Mouse (Mus musculus) liver, embryonic 18 days (tissue): ENCODE measurements around the gene Olfr1161. TPM values are rescaled to one million over a fixed set of nuclear protein-coding genes. Genes with fewer than 3 reads are reported as not detected.

ENCODE experiments used
- polyA plus RNA-seq: library from polyadenylated mRNA; depleted of rRNA; stranded (reverse); fragments of >200 nt; gene quantifications from 2 replicates; pipeline ENCODE4 v1.2.3, GENCODE M21; 2012; rRNA removed

Olfr1161 gene
- not detected in 2 replicates for polyA plus RNA-seq

DNA sequence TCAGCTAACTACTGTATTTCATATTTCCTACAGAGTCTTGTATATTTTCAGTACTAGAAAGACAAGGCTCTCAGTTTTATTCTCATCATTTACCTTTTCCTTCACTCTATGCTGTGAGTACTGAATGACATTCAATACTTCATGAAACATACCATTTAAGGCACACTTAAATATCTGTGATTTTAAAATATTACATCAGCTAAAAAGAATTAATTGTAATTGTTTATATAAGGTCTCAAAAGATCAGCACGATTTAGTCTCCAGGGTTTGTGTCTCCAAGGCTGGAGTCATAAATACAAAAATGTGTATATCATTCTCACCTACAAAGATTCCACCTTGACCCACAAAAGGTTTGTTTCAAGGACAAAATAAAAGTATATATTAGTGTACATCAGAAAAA lies at the start of gene Olfr1161:
TSS of gene Olfr1161 (plus strand) at position 301 of the 400 bp plus-strand sequence.

DNA sequence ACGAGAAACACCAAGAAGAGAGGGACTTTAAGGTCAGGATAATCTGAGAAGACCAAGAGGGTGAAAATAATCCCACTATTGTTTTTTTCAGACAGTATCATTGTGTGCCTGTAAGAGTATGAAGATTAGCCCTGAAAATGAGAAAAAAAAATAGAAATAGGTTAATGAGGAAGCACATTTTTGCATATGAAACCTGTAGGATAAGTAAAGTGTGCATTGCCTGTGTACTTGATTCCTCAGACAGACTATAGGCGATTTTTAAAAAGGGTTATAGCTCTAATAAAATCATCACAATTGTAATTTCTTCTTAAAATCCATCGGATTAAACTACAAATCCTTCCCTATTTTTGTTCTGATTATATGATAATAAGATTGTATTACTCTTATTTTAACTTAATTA lies 48.0 kb upstream of the Olfr1161 start, which contains the start of gene Olfr74:
TSS of gene Olfr74 (minus strand) at position 101 of the 400 bp plus-strand sequence.

DNA sequence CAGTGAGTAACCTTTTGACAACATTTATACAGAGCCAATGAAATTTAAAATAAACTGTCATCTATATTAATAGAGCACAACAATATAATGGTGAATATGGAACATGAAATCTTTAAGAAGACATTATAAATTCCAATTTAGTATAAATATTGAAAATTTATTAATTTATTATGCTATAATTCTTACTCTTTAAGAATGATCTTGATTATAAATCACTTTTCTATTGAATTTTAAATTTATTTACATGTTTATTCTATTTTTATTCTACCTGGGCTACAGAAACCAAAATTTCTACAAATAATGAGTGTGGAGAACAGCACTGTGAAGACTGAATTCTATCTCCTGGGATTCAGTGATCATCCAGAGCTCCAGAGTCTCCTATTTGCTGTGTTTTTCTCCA lies 32.8 kb upstream of the Olfr1161 start, which contains the start of gene Olfr1158:
TSS of gene Olfr1158 (plus strand) at position 301 of the 400 bp plus-strand sequence.

DNA sequence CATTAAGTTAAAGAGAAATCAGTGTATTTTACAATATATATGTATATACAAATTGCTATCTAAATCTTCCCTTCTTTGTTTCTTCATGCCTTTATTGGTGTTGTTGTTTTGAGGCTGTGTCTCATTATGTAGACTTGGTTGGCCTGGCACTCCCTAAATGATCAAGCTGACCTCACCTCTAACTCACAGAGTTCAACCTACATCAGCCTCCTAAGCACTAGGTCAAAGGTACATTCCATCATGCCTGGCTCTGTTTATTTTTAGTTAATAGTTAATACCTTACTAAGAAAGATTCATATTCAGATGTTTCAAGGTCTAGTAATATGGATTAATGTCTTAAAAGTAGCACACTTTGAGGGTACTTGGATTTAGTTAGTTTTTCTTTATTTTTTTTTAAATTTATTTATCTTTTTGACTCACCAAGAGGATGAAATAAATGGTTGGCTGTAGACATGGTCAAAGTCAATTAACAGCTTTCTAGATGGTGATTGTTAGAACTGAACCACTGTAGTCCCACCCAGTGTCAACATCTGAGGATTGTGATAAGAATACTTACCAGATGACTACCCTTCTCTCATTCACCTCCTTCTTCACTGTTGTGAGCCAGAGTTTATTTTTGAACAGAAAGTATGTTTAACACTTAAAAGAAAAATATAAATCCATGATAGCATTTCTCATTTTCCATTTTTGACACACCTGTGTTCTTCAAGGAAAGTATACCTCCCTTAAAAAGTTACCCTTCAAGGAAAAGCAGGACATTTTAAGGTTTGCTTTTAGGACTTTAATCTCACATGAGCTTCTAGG lies 14.9 kb upstream of the Olfr1161 start, which contains the start of gene Olfr1160:
TSS of gene Olfr1160 (minus strand) at position 754 of the 804 bp plus-strand sequence.

DNA sequence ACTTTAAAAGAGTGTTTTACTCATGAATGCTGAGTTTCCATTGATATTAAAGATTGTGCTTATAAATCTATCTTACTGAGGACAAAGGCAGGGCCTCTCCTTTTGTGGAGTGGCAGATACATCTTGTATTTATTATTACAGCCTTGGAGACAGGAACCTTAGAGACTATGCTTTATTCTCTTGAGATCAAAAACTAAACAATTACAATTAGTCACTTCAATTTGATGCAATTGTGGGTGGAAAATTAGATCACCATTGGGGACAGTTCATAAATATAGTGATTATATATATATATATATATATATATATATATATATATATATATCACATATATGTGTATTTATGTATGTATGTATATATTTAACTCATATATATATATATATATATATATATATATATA lies 15.0 kb downstream of the Olfr1161 start, which contains the start of gene Olfr73:
TSS of gene Olfr73 (minus strand) at position 101 of the 400 bp plus-strand sequence.

DNA sequence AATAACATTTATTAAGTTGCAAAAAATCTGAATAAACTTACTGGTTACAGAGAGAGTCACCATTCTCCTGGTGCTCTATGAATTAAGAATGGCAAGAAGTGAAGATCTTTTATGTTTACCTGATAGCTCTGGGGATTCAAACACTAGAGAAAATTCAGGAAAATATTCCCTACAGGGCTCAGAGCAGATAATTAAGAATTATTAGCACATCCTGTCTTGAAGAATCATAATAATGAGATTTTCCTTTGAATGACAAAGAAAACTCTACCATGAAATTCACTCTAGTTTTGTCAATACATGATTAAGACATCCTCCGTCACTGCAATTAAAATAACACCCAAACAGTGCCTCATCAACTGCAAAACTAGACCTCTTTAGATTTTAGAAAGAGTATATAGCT lies 28.5 kb downstream of the Olfr1161 start, which contains the start of gene Olfr1162:
TSS of gene Olfr1162 (minus strand) at position 101 of the 400 bp plus-strand sequence.

DNA sequence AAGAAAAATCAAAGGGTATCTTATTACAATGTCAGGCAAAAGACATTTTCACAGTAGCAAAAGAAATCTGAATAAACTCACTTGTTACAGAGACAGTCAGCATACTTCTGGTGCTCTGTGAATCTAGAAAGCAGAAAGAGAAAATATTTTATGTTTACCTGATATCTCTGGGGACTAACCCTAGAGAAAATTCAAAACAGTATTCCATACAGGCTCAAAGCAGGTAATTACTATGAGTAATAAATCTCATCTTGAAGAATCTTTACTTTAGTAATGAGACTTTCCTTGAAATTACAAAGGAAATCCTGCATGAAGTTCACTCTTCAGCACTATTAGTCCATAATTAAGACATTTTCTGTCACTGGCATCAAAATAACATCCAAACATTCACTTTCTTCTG lies 49.2 kb downstream of the Olfr1161 start, which contains the start of gene Olfr1163:
TSS of gene Olfr1163 (minus strand) at position 101 of the 400 bp plus-strand sequence.

Other genes starting within 250 kb of the Olfr1161 start
- gene Olfr152, start 243.3 kb upstream of the Olfr1161 start, polyA plus RNA-seq, result not detected in 2 replicates
- not detected in 2 replicates for gene Olfr1143, start 222.2 kb upstream of the Olfr1161 start, polyA plus RNA-seq
- not detected in 2 replicates for gene Olfr1145, start 213.0 kb upstream of the Olfr1161 start, polyA plus RNA-seq
- gene Olfr1148, start 192.2 kb upstream of the Olfr1161 start, polyA plus RNA-seq, result not detected in 2 replicates
- not detected in 2 replicates for gene Olfr1150-ps1, start 178.8 kb upstream of the Olfr1161 start, polyA plus RNA-seq
- gene Olfr1151, start 166.9 kb upstream of the Olfr1161 start, polyA plus RNA-seq, result not detected in 2 replicates
- gene Olfr1152, start 156.3 kb upstream of the Olfr1161 start, polyA plus RNA-seq, result not detected in 2 replicates
- not detected in 2 replicates for gene Olfr1153, start 127.8 kb upstream of the Olfr1161 start, polyA plus RNA-seq
- gene Olfr1154, start 117.6 kb upstream of the Olfr1161 start, polyA plus RNA-seq, result not detected in 2 replicates
- gene Olfr1155, start 77.6 kb upstream of the Olfr1161 start, polyA plus RNA-seq, result not detected in 2 replicates
- not detected in 2 replicates for gene Olfr1156, start 69.7 kb upstream of the Olfr1161 start, polyA plus RNA-seq
- gene Olfr1157, start 54.5 kb upstream of the Olfr1161 start, polyA plus RNA-seq, result not detected in 2 replicates
- not detected in 2 replicates for gene Olfr74, start 48.1 kb upstream of the Olfr1161 start, polyA plus RNA-seq
- gene Olfr1158, start 32.7 kb upstream of the Olfr1161 start, polyA plus RNA-seq, result not detected in 2 replicates
- not detected in 2 replicates for gene Olfr1160, start 14.5 kb upstream of the Olfr1161 start, polyA plus RNA-seq
- gene Olfr73, start 14.9 kb downstream of the Olfr1161 start, polyA plus RNA-seq, result not detected in 2 replicates
- gene Olfr1162, start 28.4 kb downstream of the Olfr1161 start, polyA plus RNA-seq, result not detected in 2 replicates
- gene Olfr1163, start 49.1 kb downstream of the Olfr1161 start, polyA plus RNA-seq, result not detected in 2 replicates
- not detected in 2 replicates for gene Olfr1164, start 71.2 kb downstream of the Olfr1161 start, polyA plus RNA-seq
- not detected in 2 replicates for gene Olfr1166, start 105.5 kb downstream of the Olfr1161 start, polyA plus RNA-seq
- not detected in 2 replicates for gene Olfr1167, start 132.4 kb downstream of the Olfr1161 start, polyA plus RNA-seq
- not detected in 2 replicates for gene Olfr1168, start 159.1 kb downstream of the Olfr1161 start, polyA plus RNA-seq
- gene Olfr1170, start 205.6 kb downstream of the Olfr1161 start, polyA plus RNA-seq, result not detected in 2 replicates